7 mouse cellular contexts compared by ENCODE assay signal in the genomic region with DNA sequence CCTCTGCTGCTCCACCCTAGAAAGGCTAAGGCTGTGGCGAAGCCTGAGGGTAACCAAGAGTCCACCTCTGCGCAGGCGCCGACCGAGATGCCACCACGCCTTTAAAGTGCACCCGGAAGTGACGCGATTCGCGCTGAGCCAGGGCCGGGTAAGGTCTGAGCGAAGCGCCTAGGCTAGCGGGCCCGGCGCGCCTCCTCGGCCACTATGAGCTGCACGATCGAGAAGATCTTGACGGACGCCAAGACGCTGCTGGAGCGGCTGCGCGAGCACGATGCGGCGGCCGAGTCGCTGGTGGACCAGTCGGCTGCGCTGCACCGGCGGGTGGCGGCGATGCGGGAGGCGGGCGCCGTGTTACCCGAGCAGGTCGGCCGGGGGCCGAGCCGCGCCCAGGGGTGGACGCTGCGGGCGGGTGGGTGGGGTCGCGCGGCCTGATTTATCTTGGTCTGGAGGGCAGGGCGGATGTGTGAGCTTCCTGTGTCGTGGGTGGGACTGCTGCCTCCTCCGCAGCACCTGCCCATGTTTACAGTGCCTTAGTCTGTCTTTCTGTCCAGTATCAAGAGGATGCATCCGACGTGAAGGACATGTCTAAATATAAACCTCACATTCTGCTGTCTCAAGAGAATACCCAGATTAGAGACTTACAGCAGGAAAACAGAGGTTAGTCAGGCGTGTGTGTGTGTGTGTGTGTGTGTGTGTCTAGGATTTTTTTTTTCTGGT. TPM values are rescaled to one million over a fixed set of nuclear protein-coding genes. Genes with fewer than 3 reads are reported as not detected.
DNase-seq lines count a peak whose midpoint lies in the region; ATAC-seq lines count a peak whose summit lies in the region.

Sike1 (plus strand) TSS at position 104 of the 717 bp plus-strand sequence.

- peak within 1 kb of the TSS; percentile 70 for H3K27ac ChIP-seq in embryonic facial prominence, embryonic 11.5 days (replicated peaks; ENCODE audit: low read depth, low read length)
- peak within 1 kb of the TSS; percentile 75; the same call in 1 of the 2 replicates for H3K27ac ChIP-seq in limb, embryonic 11.5 days (replicated peaks; ENCODE audit: low read depth, low read length)
- H3K27ac ChIP-seq in midbrain, embryonic 14.5 days (replicated peaks; ENCODE audit: low read depth, low read length) = peak within 1 kb of the TSS; percentile 89

- peak; percentile 97 for DNase-seq in adrenal gland, postnatal 14 days
- DNase-seq in embryonic facial prominence, embryonic 11.5 days (ENCODE audit: low spot score) = peak; percentile 93
- DNase-seq in heart, adult 11 months = peak; percentile 100
- peak; percentile 96 for DNase-seq in kidney, adult 18-20 months
- DNase-seq in limb, embryonic 11.5 days (ENCODE audit: low spot score) = peak; percentile 93
- peak; percentile 96 for DNase-seq in midbrain, embryonic 14.5 days
- DNase-seq in spleen, adult 18-20 months = peak; percentile 94 to 97

- peak within 1 kb of the TSS; percentile 81 for H3K4me3 ChIP-seq in embryonic facial prominence, embryonic 11.5 days (ENCODE audit: low read depth, low read length)
- H3K4me3 ChIP-seq in limb, embryonic 11.5 days (ENCODE audit: low read depth, low read length) = peak within 1 kb of the TSS; percentile 71
- H3K4me3 ChIP-seq in midbrain, embryonic 14.5 days (replicated peaks; ENCODE audit: low read depth, low read length) = peak within 1 kb of the TSS; percentile 67

- peaks cover 12% of the 10 kb centered on the region for H3K36me3 ChIP-seq in embryonic facial prominence, embryonic 11.5 days (replicated peaks; ENCODE audit: control insufficient read depth, insufficient read depth, low read depth, low read length)
- H3K36me3 ChIP-seq in limb, embryonic 11.5 days (ENCODE audit: control insufficient read depth, insufficient read depth, low read length) = peaks cover 6% of the 10 kb centered on the region; the same call in 1 of the 2 replicates
- H3K36me3 ChIP-seq in midbrain, embryonic 14.5 days (ENCODE audit: control insufficient read depth, insufficient read depth, low read length) = peaks cover 25% of the 10 kb centered on the region

- H3K4me2 ChIP-seq in embryonic facial prominence, embryonic 11.5 days (ENCODE audit: low read depth, low read length) = peak within 1 kb of the TSS; percentile 73
- peak within 1 kb of the TSS; percentile 75 for H3K4me2 ChIP-seq in limb, embryonic 11.5 days (ENCODE audit: low read depth, severe bottlenecking)
- peak within 1 kb of the TSS; percentile 73 for H3K4me2 ChIP-seq in midbrain, embryonic 14.5 days (ENCODE audit: low read length)

- peak; percentile 95 for ATAC-seq in embryonic facial prominence, embryonic 11.5 days (replicated peaks; ENCODE audit: insufficient number of reproducible peaks, low FRiP score, low TSS enrichment, low read depth)
- peak; percentile 96 for ATAC-seq in limb, embryonic 11.5 days (ENCODE audit: insufficient number of reproducible peaks, low FRiP score, low TSS enrichment, low read depth)
- peak; percentile 98 for ATAC-seq in midbrain, embryonic 14.5 days (ENCODE audit: low FRiP score, low TSS enrichment)

- no peaks in the 10 kb centered on the region; the same call in 1 of the 2 replicates for H3K9me3 ChIP-seq in embryonic facial prominence, embryonic 11.5 days (replicated peaks; ENCODE audit: control insufficient read depth, low read length)
- H3K9me3 ChIP-seq in limb, embryonic 11.5 days (ENCODE audit: control insufficient read depth, low read length) = no peaks in the 10 kb centered on the region
- H3K9me3 ChIP-seq in midbrain, embryonic 14.5 days (ENCODE audit: control insufficient read depth, low read length) = no peaks in the 10 kb centered on the region

- H3K4me1 ChIP-seq in embryonic facial prominence, embryonic 11.5 days (ENCODE audit: control insufficient read depth, insufficient read depth, low read length) = no peaks in the 10 kb centered on the region
- 0 out of 2 replicates have a peak, but pooled peaks cover 2% of the 10 kb centered on the region for H3K4me1 ChIP-seq in limb, embryonic 11.5 days (ENCODE audit: control insufficient read depth, insufficient read depth, low read length)
- H3K4me1 ChIP-seq in midbrain, embryonic 14.5 days (ENCODE audit: control insufficient read depth, insufficient read depth, low read length) = peaks cover 7% of the 10 kb centered on the region

- H3K9ac ChIP-seq in embryonic facial prominence, embryonic 11.5 days (replicated peaks; ENCODE audit: low read length) = peak within 1 kb of the TSS; percentile 86
- peak within 1 kb of the TSS; percentile 78 for H3K9ac ChIP-seq in limb, embryonic 11.5 days (ENCODE audit: low read length)
- H3K9ac ChIP-seq in midbrain, embryonic 14.5 days (replicated peaks; ENCODE audit: low read length) = peak within 1 kb of the TSS; percentile 81

- under 1% methylated on average over 54 of the region's 60 CpGs for WGBS in embryonic facial prominence, embryonic 11.5 days
- under 1% methylated on average over 60 of the region's 60 CpGs for WGBS in limb, embryonic 11.5 days
- WGBS in midbrain, embryonic 14.5 days = under 1% methylated on average over 60 of the region's 60 CpGs

- H3K27me3 ChIP-seq in embryonic facial prominence, embryonic 11.5 days (ENCODE audit: control insufficient read depth, insufficient read depth, low read length) = no peaks in the 10 kb centered on the region
- H3K27me3 ChIP-seq in limb, embryonic 11.5 days (ENCODE audit: control insufficient read depth, insufficient read depth, low read length) = no peaks in the 10 kb centered on the region
- H3K27me3 ChIP-seq in midbrain, embryonic 14.5 days (ENCODE audit: control insufficient read depth, insufficient read depth, low read length) = no peaks in the 10 kb centered on the region

RNA-seq across cellular contexts. Expression of gene Sike1, which starts in this region (rescaled TPM):
- 67.6 and 81.5 TPM in 2 replicates for total RNA-seq in adrenal gland, postnatal 14 days (2021)
- 71.2 and 76.7 TPM in 2 replicates for polyA plus RNA-seq in embryonic facial prominence, embryonic 11.5 days (2014; fragmentation: Nextera tagmentation; extraction: Ambion mirVana)
- polyA plus RNA-seq in limb, embryonic 11.5 days (2014; fragmentation: Nextera tagmentation; extraction: Ambion mirVana) = 57.8 and 64.6 TPM in 2 replicates
- 59.0 and 59.8 TPM in 2 replicates for polyA plus RNA-seq in midbrain, embryonic 14.5 days (2014; fragmentation: Nextera tagmentation; extraction: Ambion mirVana)

Comparison
In these comparisons a context has a peak if more than half of its experiments do, and no peak if none do; other contexts are left out.
1. Peak in every context shown above with its lines: DNase-seq, ATAC-seq, H3K4me3 ChIP-seq and H3K27ac ChIP-seq.